Mouse (Mus musculus) small intestine, adult 2 months (tissue): Measurements from ENCODE around the gene Ajap1. TPM values are rescaled to one million over a fixed set of nuclear protein-coding genes. Genes with fewer than 3 reads are reported as not detected.

ENCODE experiments used
- H3K27ac ChIP-seq: fragments of 200-500 bp; 2 replicates; pipeline ENCODE4 v1.5.1; 2012; ENCODE audit warnings: low read depth, low read length, control low read depth, inconsistent platforms; ENCODE audit not compliant: insufficient read depth
- H3K27me3 ChIP-seq: fragments of 200-500 bp; 2 replicates; pipeline ENCODE4 v1.6.1; 2012; ENCODE audit warnings: mild to moderate bottlenecking, moderate library complexity, low read length, inconsistent platforms; ENCODE audit not compliant: control insufficient read depth, insufficient read depth
- H3K36me3 ChIP-seq: fragments of 200-500 bp; 2 replicates; pipeline ENCODE4 v1.6.1; 2012; ENCODE audit warnings: mild to moderate bottlenecking, low read length, control low read depth, inconsistent platforms; ENCODE audit not compliant: control insufficient read depth, insufficient read depth
- H3K4me1 ChIP-seq: fragments of 200-500 bp; 2 replicates; pipeline ENCODE4 v1.6.1; 2012; ENCODE audit warnings: low read length, inconsistent platforms, mixed read lengths; ENCODE audit not compliant: control insufficient read depth, insufficient read depth, insufficient read length
- H3K4me3 ChIP-seq: fragments of 200-500 bp; 2 replicates; pipeline ENCODE4 v1.5.1; 2012; ENCODE audit warnings: low read depth, mild to moderate bottlenecking, control low read depth, inconsistent platforms, low read length, moderate library complexity
- CTCF ChIP-seq: fragments of 200-500 bp; IDR thresholded peaks from 2 replicates; pipeline ENCODE4 v1.5.1; 2012; ENCODE audit warnings: low read depth, mild to moderate bottlenecking, control low read depth, inconsistent platforms, low read length, moderate library complexity, mixed read lengths; ENCODE audit not compliant: insufficient replicate concordance, insufficient read length; ENCODE audit errors: extremely low read depth
- POLR2A ChIP-seq: fragments of 200-500 bp; IDR thresholded peaks from 2 replicates; pipeline ENCODE4 v1.6.1; 2012; ENCODE audit warnings: low read depth, mild to moderate bottlenecking, control low read depth, inconsistent platforms, low read length, moderate library complexity
- WGBS: fragments of 180-500 bp; shearing (Covaris S2); methylation state at CpG from one replicate; pipeline ENCODE4 v1.1.7; 2018; 5-methylcytosine and 5-hydroxymethylcytosine counted together
- polyA plus RNA-seq: library from polyadenylated mRNA; depleted of rRNA; stranded (reverse); fragments of >200 nt; gene quantifications from 2 replicates; pipeline ENCODE4 v1.2.3, GENCODE M21; 2012; rRNA removed

The Ajap1 gene
- 0.08 TPM in 1 of 2 replicates, not detected in the other for polyA plus RNA-seq

GRCm38 (mm10) chr4:153482459-153483338, at the start of gene Ajap1:
Gene Ajap1 (minus strand): TSS chr4:153482811.
- peaks cover 19% of the 10 kb centered on the region for H3K27me3 ChIP-seq
- WGBS = 4% methylated on average over 109 of the region's 114 CpGs

GRCm38 (mm10) chr4:153530536-153530935, 47.9 kb upstream of the Ajap1 start:
- no peak for TF ChIP-seq POLR2A
- TF ChIP-seq CTCF = no peak
- H3K4me1 ChIP-seq = no peaks in the 10 kb centered on the region
- H3K4me3 ChIP-seq = no peak overlapping the region
- H3K27me3 ChIP-seq = no peaks in the 10 kb centered on the region
- H3K27ac ChIP-seq = no peak overlapping the region
- no peaks in the 10 kb centered on the region for H3K36me3 ChIP-seq
- WGBS = 45% methylated on average over 14 of the region's 14 CpGs

More at GRCm38 (mm10) chr4:153482459-153483338, at the start of gene Ajap1:
- H3K4me3 ChIP-seq = 0 out of 2 replicates have a peak within 1 kb of the TSS, but pooled peaks have one; percentile 8
- TF ChIP-seq CTCF = no peak
- TF ChIP-seq POLR2A = no peak
- no peaks in the 10 kb centered on the region for H3K36me3 ChIP-seq
- H3K4me1 ChIP-seq = no peaks in the 10 kb centered on the region
- no peak within 1 kb of the TSS for H3K27ac ChIP-seq

GRCm38 (mm10) chr4:153521601-153522000, 39.0 kb upstream of the Ajap1 start:
- no peak overlapping the region for H3K27ac ChIP-seq
- no peaks in the 10 kb centered on the region for H3K27me3 ChIP-seq
- H3K36me3 ChIP-seq = no peaks in the 10 kb centered on the region
- no peak for TF ChIP-seq CTCF
- no peak for TF ChIP-seq POLR2A
- no peaks in the 10 kb centered on the region for H3K4me1 ChIP-seq
- H3K4me3 ChIP-seq = no peak overlapping the region
- WGBS = 55% methylated on average over 1 of the region's 1 CpGs

- no peak overlapping the region for H3K27ac ChIP-seq
- TF ChIP-seq POLR2A = no peak
- H3K4me3 ChIP-seq = no peak overlapping the region
- H3K27me3 ChIP-seq = no peaks in the 10 kb centered on the region
- no peaks in the 10 kb centered on the region for H3K36me3 ChIP-seq
- 77% methylated on average over 3 of the region's 3 CpGs for WGBS
- no peaks in the 10 kb centered on the region for H3K4me1 ChIP-seq
Observed at GRCm38 (mm10) chr4:153519888-153520287, 37.3 kb upstream of the Ajap1 start.

GRCm38 (mm10) chr4:153519289-153519688, 36.7 kb upstream of the Ajap1 start:
- H3K36me3 ChIP-seq = no peaks in the 10 kb centered on the region
- H3K27ac ChIP-seq = no peak overlapping the region
- no peaks in the 10 kb centered on the region for H3K27me3 ChIP-seq
- H3K4me3 ChIP-seq = no peak overlapping the region
- 76% methylated on average over 1 of the region's 1 CpGs for WGBS
- H3K4me1 ChIP-seq = no peaks in the 10 kb centered on the region
- TF ChIP-seq POLR2A (no peak), CTCF (no peak)

GRCm38 (mm10) chr4:153515786-153516185, 33.2 kb upstream of the Ajap1 start:
- TF ChIP-seq CTCF = no peak
- TF ChIP-seq POLR2A = no peak
- Histone ChIP-seq H3K4me3 (no peak overlapping the region), H3K27me3 (no peaks in the 10 kb centered on the region), H3K36me3 (no peaks in the 10 kb centered on the region), H3K27ac (no peak overlapping the region), H3K4me1 (no peaks in the 10 kb centered on the region)
- WGBS = 83% methylated on average over 10 of the region's 10 CpGs

- Histone ChIP-seq H3K27me3 (no peaks in the 10 kb centered on the region), H3K36me3 (no peaks in the 10 kb centered on the region), H3K4me3 (no peak overlapping the region), H3K4me1 (no peaks in the 10 kb centered on the region), H3K27ac (no peak overlapping the region)
- 65% methylated on average over 6 of the region's 6 CpGs for WGBS
- no peak for TF ChIP-seq CTCF
- no peak for TF ChIP-seq POLR2A
Observed at GRCm38 (mm10) chr4:153514071-153514470, 31.5 kb upstream of the Ajap1 start.
